Mouse (Mus musculus): Measurements from ENCODE around the gene Pcdh15.

Pcdh15 gene

DNA sequence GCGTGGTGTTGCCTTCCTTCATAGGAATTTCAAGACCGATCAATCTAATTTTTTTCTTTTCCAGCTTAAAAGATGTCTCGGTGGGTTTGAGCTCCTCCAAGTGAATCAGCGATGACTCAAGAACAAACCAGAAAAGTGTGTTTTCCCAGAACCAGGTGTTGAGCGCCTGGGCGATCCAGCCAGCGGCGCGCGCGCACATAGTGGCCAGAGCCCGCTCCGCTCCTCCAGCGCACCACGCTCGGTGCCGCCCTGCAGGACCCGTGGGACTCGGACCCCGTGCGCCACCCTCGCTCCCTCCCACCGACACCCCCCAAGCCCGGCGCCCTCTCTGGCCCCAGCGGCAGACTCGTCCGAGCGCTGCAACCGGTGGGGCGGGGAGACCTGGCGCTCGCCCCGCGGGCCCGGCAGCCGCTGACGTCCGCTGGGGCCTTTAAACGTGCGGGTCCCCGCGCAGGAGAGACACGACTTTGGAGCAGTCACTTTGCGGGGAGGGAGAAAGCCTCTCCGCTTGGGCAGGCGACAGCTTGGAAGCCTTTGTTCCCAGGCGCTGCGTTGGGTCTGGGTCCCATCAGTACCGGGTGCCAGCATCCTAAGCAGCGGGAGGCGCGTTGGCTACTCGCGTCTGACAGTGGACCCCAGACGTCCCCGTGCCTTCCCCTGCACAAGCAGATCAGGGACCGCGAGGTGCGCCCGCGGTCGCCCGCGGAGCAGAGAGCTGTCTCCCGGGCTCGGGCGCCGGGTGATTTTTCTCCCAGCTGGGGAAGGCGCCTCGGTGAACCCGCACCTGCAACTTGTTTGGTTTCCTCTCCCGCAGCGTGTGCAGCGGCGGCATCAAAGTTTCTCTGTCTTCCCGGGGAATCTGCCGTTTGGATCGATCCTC, at the start of gene Pcdh15:
Pcdh15 (plus strand) TSS at position 377 of the 880 bp plus-strand sequence.
- DNase-seq (ENCODE audit: low read depth, low spot score), result no peak

GRCm38 (mm10) chr10:73052074-73052473, 47.1 kb upstream of the Pcdh15 start:
- DNase-seq (ENCODE audit: low read depth, low spot score), result no peak

DNA sequence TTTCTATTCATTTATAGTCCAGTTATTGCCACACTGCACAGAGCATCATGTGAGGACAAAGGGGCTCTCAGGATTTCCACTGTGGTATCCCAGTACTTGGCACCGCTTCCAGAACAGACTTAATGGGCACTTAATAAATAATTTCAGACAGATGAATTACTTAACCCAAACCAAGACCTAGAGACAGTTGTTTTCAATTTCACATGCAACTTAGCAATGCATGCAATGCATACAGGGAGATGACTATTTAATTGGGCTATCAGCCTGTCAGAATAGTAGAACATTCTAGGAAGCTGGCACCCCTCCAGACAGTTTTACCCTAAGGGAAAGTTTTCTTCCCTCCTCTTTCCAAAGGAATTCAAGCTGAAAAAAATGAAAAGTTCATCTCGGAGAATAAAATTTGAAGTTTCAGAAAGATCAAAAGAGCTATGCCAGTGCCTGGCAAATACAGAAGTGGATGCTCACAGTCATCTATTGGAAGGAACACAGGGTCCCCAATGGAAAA, 39.4 kb upstream of the Pcdh15 start:
- DNase-seq (ENCODE audit: low read depth, low spot score), result no peak

DNA sequence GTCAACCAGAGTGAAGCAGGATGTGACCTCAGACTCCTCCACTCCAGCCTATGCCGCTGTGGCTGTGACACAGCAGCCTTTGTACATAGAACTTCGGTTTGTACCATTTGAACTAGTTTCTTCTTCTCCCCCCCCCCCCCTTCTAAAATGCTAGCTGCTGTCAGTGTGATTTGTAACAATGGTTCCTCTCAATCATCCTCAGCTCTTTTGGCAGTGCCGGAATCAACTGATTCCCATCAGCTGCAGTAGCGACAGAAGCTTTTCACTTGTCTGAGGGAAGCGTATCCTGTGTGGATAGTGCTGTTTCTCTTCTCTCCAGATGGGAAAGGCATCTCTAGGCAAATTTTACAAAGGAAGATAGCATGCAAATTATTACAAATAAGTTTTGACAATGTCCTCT, 12.4 kb upstream of the Pcdh15 start:
- DNase-seq (ENCODE audit: low read depth, low spot score), result no peak

DNA sequence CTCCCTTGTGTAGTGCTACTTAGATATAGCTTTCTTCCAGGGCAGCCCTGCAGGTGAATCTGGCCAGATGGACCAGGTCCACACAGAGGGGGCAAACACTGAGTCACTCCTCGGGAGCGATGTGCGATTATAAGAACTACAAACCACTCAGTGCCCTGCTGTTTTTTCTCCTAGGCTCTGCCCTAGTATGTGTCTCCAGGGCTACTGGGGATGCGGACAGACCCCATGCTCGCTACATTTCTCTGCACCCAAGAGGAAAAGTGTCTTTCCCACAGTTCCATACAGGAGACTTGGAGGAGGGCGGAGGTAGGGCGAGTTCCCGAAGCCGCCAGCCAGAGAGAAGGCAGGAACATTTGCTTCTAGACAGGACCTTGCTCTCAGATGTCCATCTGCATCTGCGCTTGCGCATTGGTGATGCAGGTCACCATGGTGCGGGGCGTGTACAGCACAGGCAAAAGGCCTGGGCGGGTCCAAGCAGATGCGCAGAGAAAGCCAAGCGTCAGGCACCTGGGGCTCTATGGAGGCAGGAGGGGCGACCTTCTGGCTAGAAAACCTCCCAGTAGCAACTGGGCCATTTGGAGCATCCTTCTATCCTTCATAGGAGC, 2.5 kb upstream of the Pcdh15 start:
- no peak for DNase-seq (ENCODE audit: low read depth, low spot score)

DNA sequence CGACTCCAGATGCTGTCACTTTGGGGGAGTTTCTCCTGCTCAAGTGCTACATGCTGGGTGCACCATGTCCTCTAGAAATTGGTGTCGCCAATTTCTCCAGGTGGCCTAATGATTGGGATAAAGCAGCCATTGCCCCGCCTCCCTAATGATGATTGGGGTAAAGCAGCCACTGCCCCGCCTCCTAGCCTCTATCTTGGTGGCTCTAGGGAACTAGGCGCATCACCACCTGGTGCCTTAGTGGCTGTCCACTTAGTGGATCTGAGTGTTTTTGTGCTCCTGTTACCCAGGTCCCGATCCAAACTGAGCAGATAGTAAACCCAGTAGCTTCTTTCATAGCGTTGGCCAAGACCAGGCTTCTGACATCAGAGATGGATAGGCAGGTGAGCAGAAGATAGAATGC, 2.0 kb upstream of the Pcdh15 start:
- DNase-seq (ENCODE audit: low read depth, low spot score), result no peak

GRCm38 (mm10) chr10:73097979-73098378, 1.2 kb upstream of the Pcdh15 start:
- DNase-seq (ENCODE audit: low read depth, low spot score), result no peak

- DNase-seq (ENCODE audit: low read depth, low spot score), result no peak
These were observed 702 bp downstream of the Pcdh15 start for GRCm38 (mm10) chr10:73099846-73100241.

GRCm38 (mm10) chr10:73103383-73103994, 4.3 kb downstream of the Pcdh15 start:
- no peak for DNase-seq (ENCODE audit: low read depth, low spot score)

- peak; percentile 5 for DNase-seq (ENCODE audit: low read depth, low spot score)
These were observed 6.8 kb downstream of the Pcdh15 start for GRCm38 (mm10) chr10:73105893-73106292.

DNA sequence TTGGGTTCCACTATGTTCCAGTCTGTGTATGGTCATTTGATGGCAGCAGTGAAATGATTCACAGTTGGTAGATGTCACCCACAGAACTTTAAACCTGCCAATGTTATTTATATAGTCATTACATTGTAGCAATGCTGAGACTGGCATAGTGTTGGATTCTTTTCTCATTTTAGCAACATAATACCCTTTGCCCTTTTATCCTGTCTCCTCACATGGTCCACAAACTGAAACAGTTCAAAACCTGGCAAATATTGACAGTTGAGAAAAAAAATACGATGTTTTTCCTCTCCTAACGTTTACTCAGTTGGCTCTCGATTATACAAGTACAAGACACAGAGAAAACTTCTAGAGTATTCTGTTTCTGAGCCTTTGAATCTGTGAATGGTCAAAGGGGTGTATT, 38.8 kb downstream of the Pcdh15 start:
- DNase-seq (ENCODE audit: low read depth, low spot score), result no peak

- DNase-seq (ENCODE audit: low read depth, low spot score), result no peak
These were observed 48.4 kb downstream of the Pcdh15 start for GRCm38 (mm10) chr10:73147543-73147942.

- DNase-seq (ENCODE audit: low read depth, low spot score), result no peak
These were observed 48.8 kb downstream of the Pcdh15 start for GRCm38 (mm10) chr10:73147978-73148377.

DNA sequence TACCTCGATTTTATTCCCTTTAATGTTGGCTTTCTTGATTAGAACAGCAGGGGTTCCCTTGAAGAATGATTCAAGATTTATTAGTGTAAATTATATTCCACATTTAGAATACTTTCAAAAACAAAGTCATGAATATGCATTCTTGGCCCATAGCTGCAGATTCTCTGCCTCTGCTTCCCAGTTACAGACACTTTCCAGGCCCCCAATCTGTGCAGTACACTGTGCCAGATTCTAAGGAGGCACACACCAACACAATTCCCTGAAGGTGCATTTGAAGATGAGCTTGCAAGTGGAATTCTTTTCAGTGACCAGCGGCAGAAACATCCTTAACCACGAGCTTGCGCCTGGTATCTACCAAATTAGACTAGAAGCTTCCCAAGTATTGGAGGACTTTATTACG, 55.4 kb downstream of the Pcdh15 start:
- DNase-seq (ENCODE audit: low read depth, low spot score), result no peak

- no peak for DNase-seq (ENCODE audit: low read depth, low spot score)
These were observed 62.6 kb downstream of the Pcdh15 start for GRCm38 (mm10) chr10:73161757-73162156.

DNA sequence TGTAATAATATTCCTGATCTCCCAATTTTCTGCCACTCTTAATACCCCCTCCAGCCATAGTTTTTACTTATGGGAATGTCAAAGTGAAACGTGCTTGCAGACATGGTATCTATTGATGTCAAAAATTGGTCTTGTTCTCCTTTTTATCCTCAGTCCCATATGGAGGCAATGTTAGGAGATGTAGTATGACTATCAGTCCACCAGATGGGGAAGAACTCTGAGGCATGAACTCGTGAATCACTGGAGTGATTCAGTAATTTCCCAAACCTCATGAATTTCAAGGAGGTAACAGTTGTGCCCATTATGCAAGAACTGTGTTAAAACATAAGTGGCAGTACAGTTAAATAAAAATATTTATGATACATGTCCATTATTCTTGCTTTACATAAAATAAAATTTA, 116.9 kb downstream of the Pcdh15 start:
- DNase-seq (ENCODE audit: low read depth, low spot score), result no peak

- no peak for DNase-seq (ENCODE audit: low read depth, low spot score)
These were observed 143.2 kb downstream of the Pcdh15 start for GRCm38 (mm10) chr10:73242294-73242693.

DNA sequence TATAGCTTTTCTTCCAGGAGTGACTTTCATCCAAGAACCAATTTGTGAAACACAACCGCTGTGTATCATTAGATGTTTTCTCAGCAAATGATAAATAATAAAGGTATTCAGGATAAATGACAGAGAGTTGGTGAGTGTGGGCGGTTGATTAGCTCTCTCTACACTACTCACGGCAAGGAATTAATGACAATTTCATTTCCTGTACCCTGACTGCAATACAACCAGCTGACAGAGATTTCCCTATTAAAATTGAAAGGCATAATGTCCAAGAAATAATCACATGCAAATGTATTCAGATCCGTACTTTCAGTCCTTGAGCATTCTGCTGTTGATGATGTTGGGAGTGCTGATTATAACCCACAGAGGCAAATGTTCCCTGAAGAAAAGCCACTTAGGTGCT, 181.3 kb downstream of the Pcdh15 start:
- DNase-seq (ENCODE audit: low read depth, low spot score), result no peak

DNA sequence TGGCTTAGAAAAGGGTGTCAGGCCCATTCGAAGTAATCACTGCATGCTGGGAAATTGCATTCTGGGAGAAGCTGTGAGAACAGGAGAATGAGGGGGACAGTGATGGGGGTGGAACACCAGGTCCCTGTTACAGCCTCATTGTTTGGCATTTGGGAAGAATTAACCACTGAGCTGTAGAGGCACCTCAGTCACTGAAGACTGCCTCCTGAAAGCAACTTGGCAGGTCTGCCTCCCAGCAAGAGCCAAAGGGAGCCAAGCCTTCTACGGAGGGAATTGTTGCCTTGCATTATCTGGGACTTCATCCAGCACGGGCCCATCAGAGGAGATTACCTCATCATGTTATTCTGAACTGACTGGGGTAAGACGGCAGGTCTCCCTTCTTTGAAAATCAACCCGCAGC, 197.3 kb downstream of the Pcdh15 start:
- no peak for DNase-seq (ENCODE audit: low read depth, low spot score)

DNA sequence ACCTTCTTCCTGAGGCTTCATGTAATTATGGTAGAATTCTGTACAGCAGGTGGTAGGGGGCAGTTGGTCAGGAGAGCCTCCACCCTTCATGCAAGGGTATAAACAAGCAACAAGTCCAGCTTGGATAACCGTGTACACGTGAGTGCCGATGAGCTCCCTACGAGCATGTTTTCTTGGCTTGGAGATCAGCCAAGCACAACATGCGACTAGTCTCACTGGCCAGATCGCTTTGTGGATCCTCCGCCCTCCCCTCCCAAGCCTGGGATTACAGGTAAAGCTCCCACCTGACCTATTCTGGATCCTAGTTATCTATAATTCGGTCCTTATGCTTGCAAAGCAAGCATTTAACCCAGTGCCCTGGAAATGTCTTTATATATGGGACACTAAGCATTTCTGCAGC, 202.8 kb downstream of the Pcdh15 start:
- no peak for DNase-seq (ENCODE audit: low read depth, low spot score)

- no peak for DNase-seq (ENCODE audit: low read depth, low spot score)
These were observed 207.5 kb downstream of the Pcdh15 start for GRCm38 (mm10) chr10:73306677-73307076.

DNA sequence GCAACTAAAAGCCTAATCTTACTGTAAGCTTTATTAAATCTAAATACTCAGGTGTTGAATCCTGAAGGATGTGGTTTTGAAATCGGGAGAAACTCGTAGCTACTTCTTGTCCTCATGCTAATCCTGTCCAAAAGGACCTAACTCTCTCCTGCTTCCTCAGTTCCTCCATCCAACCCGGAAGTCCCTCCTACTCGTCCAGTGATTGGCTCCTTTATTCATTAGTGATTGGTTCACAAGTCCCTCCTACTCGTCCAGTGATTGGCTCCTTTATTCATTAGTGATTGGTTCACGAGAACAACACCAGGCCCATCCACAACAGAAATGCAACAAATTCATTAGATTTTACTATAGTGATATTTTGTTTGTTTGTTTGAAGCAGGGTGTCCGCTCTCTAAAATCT, 227.7 kb downstream of the Pcdh15 start:
- no peak for DNase-seq (ENCODE audit: low read depth, low spot score)

DNA sequence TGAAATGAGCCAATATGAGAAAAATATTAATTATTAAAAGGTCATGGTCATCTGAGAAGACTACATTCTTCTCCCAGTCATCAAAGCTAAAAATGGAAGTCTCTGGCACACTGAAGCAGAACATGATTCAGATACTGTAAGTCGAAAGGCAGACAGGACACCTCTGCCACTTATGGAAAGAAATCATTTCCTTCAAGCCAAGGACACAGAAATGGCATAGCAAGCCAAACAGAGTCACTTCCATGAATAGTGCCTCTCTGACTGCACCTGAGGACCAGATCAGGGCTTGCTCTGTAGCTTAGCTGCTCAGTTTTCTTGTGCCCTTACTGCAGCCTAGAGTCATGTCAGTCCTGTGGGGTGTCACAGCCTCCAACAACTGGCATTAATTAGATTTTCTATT, 234.3 kb downstream of the Pcdh15 start:
- no peak for DNase-seq (ENCODE audit: low read depth, low spot score)

Measured in A20 (cell line).